Mouse (Mus musculus) testis, adult 2 months (tissue): Measurements from ENCODE around the gene Adam8.

Experiments
- CTCF ChIP-seq: fragments of 200-500 bp; IDR thresholded peaks from 2 replicates; pipeline ENCODE4 v1.5.1; 2012; ENCODE audit warnings: low read depth, mild to moderate bottlenecking, inconsistent platforms, low read length, moderate library complexity; ENCODE audit not compliant: control insufficient read depth, insufficient read depth, insufficient replicate concordance
- POLR2A ChIP-seq: fragments of 200-500 bp; IDR thresholded peaks from 2 replicates; pipeline ENCODE4 v1.6.1; 2012; ENCODE audit warnings: low read depth, mild to moderate bottlenecking, inconsistent platforms, low read length, moderate library complexity; ENCODE audit not compliant: control insufficient read depth

- TF ChIP-seq CTCF (no peak), POLR2A (no peak)
Observed at GRCm38 (mm10) chr7:139990864-139991394, 1.4 kb downstream of the Adam8 start.
